Mouse (Mus musculus) ES-Bruce4 (cell line): ENCODE results near the gene Unc119b.

Source experiments
- CTCF ChIP-seq: IDR thresholded peaks from one replicate; pipeline ENCODE4 v1.8.1; 2011; ENCODE audit warnings: low read depth, low read length
- EP300 ChIP-seq: IDR thresholded peaks from 2 replicates; pipeline ENCODE4 v1.6.1; 2011; ENCODE audit warnings: low read depth, low read length; ENCODE audit not compliant: insufficient read depth
- POLR2A ChIP-seq: IDR thresholded peaks from one replicate; pipeline ENCODE4 v1.8.1; 2011; ENCODE audit warnings: low read length; ENCODE audit not compliant: insufficient read depth

DNA sequence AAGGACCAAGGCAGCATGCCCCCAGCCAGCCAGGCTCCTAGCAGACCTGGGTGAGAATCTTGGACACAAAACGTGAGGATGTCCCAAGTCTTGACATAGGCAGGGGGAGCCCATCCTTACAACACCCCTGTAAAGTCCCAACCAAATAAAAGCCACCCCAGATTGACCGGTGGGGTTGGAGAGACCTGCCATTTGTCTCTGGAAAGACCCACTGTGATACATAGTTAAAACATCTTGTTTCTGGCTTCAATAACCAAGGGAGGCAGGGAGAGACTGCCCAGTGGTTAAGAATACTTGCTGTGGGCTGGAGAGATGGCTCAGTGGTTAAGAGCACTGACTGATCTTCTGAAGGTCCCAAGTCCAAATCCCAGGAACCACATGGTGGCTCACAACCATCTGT, 32.5 kb downstream of the Unc119b start:
- no peak for TF ChIP-seq CTCF
- no peak for TF ChIP-seq POLR2A
- no peak for TF ChIP-seq EP300
